Mouse (Mus musculus) CH12.LX (cell line): ENCODE results near the gene 6030468B19Rik. TPM values are rescaled to one million over a fixed set of nuclear protein-coding genes. Genes with fewer than 3 reads are reported as not detected.
"Not testable (repeated sequence)": the region's sequence is repeated elsewhere in the genome, so short reads cannot be mapped to it uniquely, and the experiment has no call there.

Experiments
- DNase-seq: peaks from one replicate; pipeline ENCODE4 v3.0.0-alpha.2; 2013; ENCODE audit errors: extremely low read depth
- H3K27ac ChIP-seq: 2 replicates; pipeline ENCODE4 v1.5.1; 2012; ENCODE audit warnings: low read depth, mild to moderate bottlenecking, control low read depth, moderate library complexity; ENCODE audit not compliant: insufficient read depth
- H3K27me3 ChIP-seq: replicated peaks from 2 replicates; pipeline ENCODE3; 2012; ENCODE audit warnings: inconsistent platforms
- H3K36me3 ChIP-seq, 2 experiments: replicated peaks in 1 of 2; 2 replicates each; pipeline versions ENCODE3 to v1.6.1; 2012; ENCODE audit warnings: inconsistent platforms in 1 of 2, low read length in 1 of 2, mild to moderate bottlenecking in 1 of 2, mixed read lengths in 1 of 2, moderate library complexity in 1 of 2; ENCODE audit not compliant: control insufficient read depth in 1 of 2, insufficient read depth in 1 of 2
- H3K4me1 ChIP-seq, 2 experiments: 2 replicates each; pipeline ENCODE4 v1.6.1; 2012; ENCODE audit warnings: inconsistent platforms in 1 of 2, moderate library complexity in 1 of 2; ENCODE audit not compliant: insufficient read depth in 2 of 2, control insufficient read depth in 1 of 2
- H3K4me2 ChIP-seq: 2 replicates; pipeline ENCODE4 v1.6.1; 2012; ENCODE audit warnings: low read depth, mild to moderate bottlenecking, control low read depth; ENCODE audit not compliant: poor library complexity, insufficient read depth, severe bottlenecking
- H3K4me3 ChIP-seq, 3 experiments: fragments of 150-350 bp in 1 of 3; sonication (generic) in 1 of 3; replicated peaks in 1 of 3; 2 replicates each; pipeline versions ENCODE3 to v1.5.1; 2011 to 2012; ENCODE audit warnings: low read depth in 2 of 3, low read length in 2 of 3, mild to moderate bottlenecking in 2 of 3, moderate library complexity in 2 of 3, control low read depth in 1 of 3, improper control_type of control experiment in 1 of 3, inconsistent platforms in 1 of 3, mixed read lengths in 1 of 3; ENCODE audit not compliant: poor library complexity in 1 of 3
- H3K79me2 ChIP-seq: replicated peaks from 2 replicates; pipeline ENCODE4 v1.6.1; 2012; ENCODE audit warnings: mild to moderate bottlenecking, moderate library complexity; ENCODE audit not compliant: control insufficient read depth, poor library complexity, insufficient read depth, severe bottlenecking; ENCODE audit errors: extremely low read depth
- H3K9ac ChIP-seq: 2 replicates; pipeline ENCODE4 v1.6.1; 2012; ENCODE audit warnings: low read depth, mild to moderate bottlenecking, control low read depth, moderate library complexity; ENCODE audit not compliant: insufficient read depth
- H3K9me3 ChIP-seq: replicated peaks from 2 replicates; pipeline ENCODE3; 2012; ENCODE audit warnings: low read length, inconsistent platforms, mixed read lengths
- CHD1 ChIP-seq: IDR thresholded peaks from 2 replicates; pipeline ENCODE4 v1.6.1; 2012; ENCODE audit warnings: low read depth, low read length, improper control_type of control experiment, inconsistent platforms
- CHD2 ChIP-seq: IDR thresholded peaks from 2 replicates; pipeline ENCODE4 v1.6.1; 2011; ENCODE audit warnings: low read length, improper control_type of control experiment
- CTCF ChIP-seq, 2 experiments: IDR thresholded peaks in 1 of 2; conservative IDR thresholded peaks in 1 of 2; 2 replicates each; pipeline ENCODE4 v1.5.1; 2011 to 2012; ENCODE audit warnings: low read depth in 2 of 2, low read length in 2 of 2, improper control_type of control experiment in 1 of 2, inconsistent platforms in 1 of 2, mild to moderate bottlenecking in 1 of 2, moderate library complexity in 1 of 2
- E2F4 ChIP-seq: IDR thresholded peaks from 2 replicates; pipeline ENCODE4 v1.6.1; 2011; ENCODE audit warnings: low read depth, low read length, improper control_type of control experiment; ENCODE audit not compliant: insufficient replicate concordance
- ELF1 ChIP-seq: IDR thresholded peaks from 2 replicates; pipeline ENCODE4 v1.6.1; 2014; ENCODE audit warnings: low read depth, mild to moderate bottlenecking, inconsistent platforms, low read length, improper control_type of control experiment
- EP300 ChIP-seq: IDR thresholded peaks from 2 replicates; pipeline ENCODE4 v1.6.1; 2011; ENCODE audit warnings: low read length, improper control_type of control experiment
- HCFC1 ChIP-seq: IDR thresholded peaks from 2 replicates; pipeline ENCODE4 v1.6.1; 2012; ENCODE audit warnings: low read depth, mild to moderate bottlenecking, inconsistent platforms, low read length, improper control_type of control experiment
- JUND ChIP-seq: conservative IDR thresholded peaks from 2 replicates; pipeline ENCODE4 v1.6.1; 2011; ENCODE audit warnings: low read depth, low read length, improper control_type of control experiment
- MEF2A ChIP-seq: IDR thresholded peaks from 2 replicates; pipeline ENCODE4 v1.6.1; 2014; ENCODE audit warnings: low read depth, mild to moderate bottlenecking, inconsistent platforms, low read length, improper control_type of control experiment, borderline replicate concordance
- MXI1 ChIP-seq: IDR thresholded peaks from 2 replicates; pipeline ENCODE4 v1.6.1; 2011; ENCODE audit warnings: mild to moderate bottlenecking, low read depth, low read length, improper control_type of control experiment
- NRF1 ChIP-seq: IDR thresholded peaks from 2 replicates; pipeline ENCODE4 v1.6.1; 2014; ENCODE audit warnings: low read depth, mild to moderate bottlenecking, inconsistent platforms, low read length, improper control_type of control experiment, moderate library complexity
- POLR2AphosphoS2 ChIP-seq: IDR thresholded peaks from 2 replicates; pipeline ENCODE4 v1.6.1; 2011; ENCODE audit warnings: low read depth, low read length, improper control_type of control experiment
- RAD21 ChIP-seq: IDR thresholded peaks from 2 replicates; pipeline ENCODE4 v1.6.1; 2011; ENCODE audit warnings: low read depth, mild to moderate bottlenecking, low read length, improper control_type of control experiment, moderate library complexity
- RCOR1 ChIP-seq: conservative IDR thresholded peaks from 2 replicates; pipeline ENCODE4 v1.6.1; 2012; ENCODE audit warnings: low read depth, mild to moderate bottlenecking, inconsistent platforms, low read length, improper control_type of control experiment
- TBP ChIP-seq: conservative IDR thresholded peaks from 2 replicates; pipeline ENCODE4 v1.6.1; 2011; ENCODE audit warnings: low read depth, low read length, improper control_type of control experiment
- TCF12 ChIP-seq: IDR thresholded peaks from 2 replicates; pipeline ENCODE4 v1.6.1; 2014; ENCODE audit warnings: low read depth, mild to moderate bottlenecking, inconsistent platforms, low read length, improper control_type of control experiment
- USF2 ChIP-seq: conservative IDR thresholded peaks from 2 replicates; pipeline ENCODE4 v1.6.1; 2011; ENCODE audit warnings: low read depth, low read length, improper control_type of control experiment
- ZC3H11A ChIP-seq: IDR thresholded peaks from 2 replicates; pipeline ENCODE4 v1.6.1; 2012; ENCODE audit warnings: low read depth, mild to moderate bottlenecking, inconsistent platforms, low read length, improper control_type of control experiment
- ZKSCAN1 ChIP-seq: IDR thresholded peaks from 2 replicates; pipeline ENCODE4 v1.6.1; 2012; ENCODE audit warnings: low read depth, inconsistent platforms, low read length, improper control_type of control experiment, borderline replicate concordance
- ZNF384 ChIP-seq: IDR thresholded peaks from 2 replicates; pipeline ENCODE4 v1.6.1; 2012; ENCODE audit warnings: low read depth, low read length, improper control_type of control experiment, inconsistent platforms
- dilution Hi-C: fragments of 300-500 bp; cut with MboI; formaldehyde crosslinking; loops from 2 replicates; pipeline ENCODE4 v1.14.3; 2020; ENCODE audit warnings: low sequenced_read_pairs; ENCODE audit not compliant: extremely low pct_unique_long_range_greater_than_20kb, extremely low pct_ligation_motif_present
- in situ Hi-C: fragments of 300-500 bp; cut with MboI; formaldehyde crosslinking; loops from 3 replicates; pipeline ENCODE4 v1.14.3; 2019; ENCODE audit warnings: low sequenced_read_pairs, low pct_ligation_motif_present, low pct_unique_long_range_greater_than_20kb, mixed read lengths
- polyA plus RNA-seq: library from polyadenylated mRNA; unstranded; fragments of >175 nt; gene quantifications from 2 replicates; pipeline ENCODE4 v1.2.1, GENCODE M21; 2012; ENCODE audit warnings: low read depth; ENCODE audit not compliant: insufficient read length
- total RNA-seq, 2 experiments: library from RNA; depleted of rRNA; stranded (reverse); fragments of 300-350 nt in 1 of 2; fragments of >200 nt in 1 of 2; gene quantifications; 2 replicates each; pipeline ENCODE4 v1.2.3; 2012 to 2014

The 6030468B19Rik gene
- total and polyA plus RNA-seq, 3 experiments, result 0.93 to 1.7 (median 1.5) TPM

GRCm38 (mm10) chr11:117832086-117832969 is 34.9 kb downstream of the 6030468B19Rik start (continued):
- TF ChIP-seq USF2, result no peak; the same call in 1 of the 2 replicates

- in situ Hi-C loops, H3K27ac ChIP-seq, H3K4me3 ChIP-seq, H3K79me2 ChIP-seq, DNase-seq, H3K9ac ChIP-seq, dilution Hi-C loops, H3K4me2 ChIP-seq, H3K9me3 ChIP-seq, H3K27me3 ChIP-seq: not testable (repeated sequence)
- peak; percentile 67 for TF ChIP-seq ZNF384
- TF ChIP-seq CTCF (conservative IDR thresholded peaks at IDR 0.05 in 1 of 2, IDR thresholded peaks at IDR 0.05 in 1 of 2; ENCODE audit: low read depth in 2 of 2, low read length in 2 of 2), result peak in 1 of 2 experiments; percentile 10; a peak in 1 of 4 replicates
- H3K4me1 ChIP-seq, result peaks cover 11 to 39% of the 10 kb centered on the region in 2 experiments
- peaks cover 3 to 29% of the 10 kb centered on the region in 2 experiments for H3K36me3 ChIP-seq
These were observed 36.0 kb downstream of the 6030468B19Rik start for GRCm38 (mm10) chr11:117833509-117833908.

GRCm38 (mm10) chr11:117834086-117834485 is 36.6 kb downstream of the 6030468B19Rik start:
- no peak overlapping the region for H3K27ac ChIP-seq
- dilution Hi-C loops, result no loop called here

GRCm38 (mm10) chr11:117836306-117836705 is 38.8 kb downstream of the 6030468B19Rik start:
- dilution Hi-C loops, result no loop called here
- Histone ChIP-seq H3K27ac (no peak overlapping the region), H3K4me2 (no peak overlapping the region), H3K79me2 (no peaks in the 10 kb centered on the region), H3K27me3 (no peaks in the 10 kb centered on the region), H3K9ac (no peak overlapping the region), H3K9me3 (no peaks in the 10 kb centered on the region), H3K36me3 (peaks cover 3 to 30% of the 10 kb centered on the region in 2 experiments), H3K4me1 (peaks cover 0 to 11% of the 10 kb centered on the region in 2 experiments; a peak in 2 of 4 replicates)
- in situ Hi-C loops, result no loop called here
- no peak for TF ChIP-seq ZKSCAN1
- no peak for TF ChIP-seq POLR2AphosphoS2
- no peak for TF ChIP-seq JUND
- TF ChIP-seq CHD1, result no peak
- TF ChIP-seq HCFC1, result no peak
- TF ChIP-seq RAD21, result no peak
- no peak for TF ChIP-seq RCOR1
- no peak for TF ChIP-seq ELF1
- no peak for TF ChIP-seq MEF2A
- TF ChIP-seq TBP, result no peak
- TF ChIP-seq ZNF384, result no peak
- TF ChIP-seq TCF12, result no peak
- TF ChIP-seq USF2, result no peak
- no peak for TF ChIP-seq MXI1
- no peak for TF ChIP-seq E2F4
- TF ChIP-seq ZC3H11A, result no peak
- TF ChIP-seq CHD2, result no peak
- TF ChIP-seq, all 38 proteins: peak for 0
- no peak for DNase-seq
- H3K4me3 ChIP-seq, result no peak overlapping the region

More at GRCm38 (mm10) chr11:117834086-117834485, 36.6 kb downstream of the 6030468B19Rik start:
- Histone ChIP-seq H3K36me3 (peaks cover 3 to 32% of the 10 kb centered on the region in 2 experiments), H3K27me3 (no peaks in the 10 kb centered on the region), H3K4me3 (no peak overlapping the region), H3K9ac (no peak overlapping the region), H3K9me3 (no peaks in the 10 kb centered on the region), H3K4me2 (no peak overlapping the region), H3K4me1 (peaks cover 5 to 33% of the 10 kb centered on the region in 2 experiments), H3K79me2 (no peaks in the 10 kb centered on the region)
- in situ Hi-C loops, result no loop called here
- no peak for TF ChIP-seq ZKSCAN1
- TF ChIP-seq ELF1, result no peak
- TF ChIP-seq ZC3H11A, result no peak
- no peak for TF ChIP-seq MXI1
- no peak for TF ChIP-seq HCFC1
- TF ChIP-seq NRF1, result no peak
- TF ChIP-seq EP300, result no peak
- no peak for DNase-seq
